Mouse (Mus musculus) telencephalon, adult 2 months (tissue): Measurements from ENCODE around the gene Arl4c.
A peak's percentile ranks its signal among the peaks of the same experiment; 100 is the strongest.

Experiments
- DNase-seq: peaks from one replicate; pipeline ENCODE4 v3.0.0-alpha.2; 2011; ENCODE audit warnings: low read depth, low spot score

The Arl4c gene

DNA sequence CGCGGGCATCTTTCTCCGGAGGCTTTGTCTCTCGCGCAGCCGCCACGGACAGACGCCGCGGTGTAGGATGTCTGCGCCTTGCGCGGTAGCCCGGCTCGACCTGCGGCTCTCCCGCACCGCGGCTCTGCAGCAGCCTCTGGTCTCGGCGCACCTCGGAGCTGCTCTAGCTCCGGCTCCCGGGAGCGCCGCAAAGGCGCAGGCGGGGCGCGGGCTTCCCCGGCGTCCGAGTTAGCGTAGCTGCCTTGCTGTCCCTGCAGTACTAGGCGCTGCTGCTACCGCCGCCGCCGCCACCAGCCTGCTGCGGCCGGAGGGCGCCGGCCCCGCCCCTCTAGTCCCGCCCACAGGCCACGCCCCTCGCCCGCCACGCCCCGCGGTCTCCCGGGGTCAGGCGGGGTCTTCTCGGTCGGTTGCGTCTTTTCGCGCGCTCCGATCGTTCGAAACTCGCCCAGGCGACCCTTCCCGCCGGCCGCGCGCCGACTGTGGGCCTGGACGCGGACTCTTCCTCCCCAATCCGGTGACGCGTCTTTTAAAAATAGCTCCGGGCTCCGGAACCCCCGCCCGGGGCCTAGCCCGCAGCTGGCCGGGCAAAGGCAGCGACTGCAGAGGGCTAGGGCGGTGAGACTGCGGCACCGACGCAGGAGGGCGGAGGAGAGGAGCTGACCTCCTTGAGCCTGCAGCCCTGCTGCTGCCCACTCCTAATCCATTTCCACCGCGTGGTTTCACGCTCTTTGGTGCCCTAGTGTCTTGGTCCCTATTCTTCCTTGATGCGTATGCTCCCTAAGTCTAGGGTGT is at the start of gene Arl4c:
Gene Arl4c, minus strand, starts transcription at position 352 of the 792 bp plus-strand sequence.
- no peak for DNase-seq

DNA sequence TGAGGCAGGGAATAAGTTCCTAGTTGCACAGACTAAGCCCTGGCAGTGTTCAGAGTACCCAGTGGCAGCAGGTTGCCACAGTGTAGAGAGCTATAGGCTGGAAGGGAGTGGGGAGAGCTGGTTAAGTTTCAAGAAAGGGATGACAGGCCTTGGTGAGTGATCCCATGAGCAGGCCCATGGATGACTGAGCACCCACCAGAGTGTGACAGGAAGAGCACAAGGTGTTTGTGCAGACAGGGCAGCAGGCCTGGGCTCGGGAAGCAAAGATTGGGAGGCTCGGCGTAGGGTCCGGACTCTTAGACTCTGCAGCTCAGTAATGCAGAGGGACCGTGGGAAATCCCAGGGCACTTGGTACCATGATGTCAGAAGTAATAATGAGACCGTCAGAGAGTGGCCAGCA is 49.3 kb upstream of the Arl4c start:
- DNase-seq: no peak

DNA sequence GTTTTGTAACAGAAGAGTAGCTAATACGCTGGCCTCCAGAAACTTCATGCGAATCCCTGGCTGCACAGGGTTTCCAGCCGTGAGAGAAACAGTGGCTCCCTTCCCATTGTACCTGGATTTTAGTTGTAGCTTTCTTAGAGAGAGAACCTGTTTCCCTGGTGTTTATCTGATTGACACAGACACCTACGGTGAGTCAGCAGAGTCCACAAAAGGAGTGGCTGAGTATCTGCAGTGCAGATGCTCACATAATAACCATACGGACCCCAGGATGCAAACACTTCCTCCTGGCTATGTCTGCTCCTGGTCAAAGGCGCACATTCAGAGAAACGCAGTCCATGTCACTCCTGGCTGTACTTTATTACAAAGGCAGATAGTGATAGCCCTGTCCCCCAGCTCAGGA is 48.6 kb upstream of the Arl4c start:
- no peak for DNase-seq

GRCm38 (mm10) chr1:88750126-88750525 is 48.1 kb upstream of the Arl4c start:
- DNase-seq: no peak

GRCm38 (mm10) chr1:88749106-88749505 is 47.1 kb upstream of the Arl4c start:
- DNase-seq: no peak

GRCm38 (mm10) chr1:88745256-88745655 is 43.2 kb upstream of the Arl4c start:
- peak; percentile 75 for DNase-seq

- DNase-seq: no peak
Measured at GRCm38 (mm10) chr1:88744261-88744660, 42.2 kb upstream of the Arl4c start.

GRCm38 (mm10) chr1:88742372-88742771 is 40.4 kb upstream of the Arl4c start:
- no peak for DNase-seq

DNA sequence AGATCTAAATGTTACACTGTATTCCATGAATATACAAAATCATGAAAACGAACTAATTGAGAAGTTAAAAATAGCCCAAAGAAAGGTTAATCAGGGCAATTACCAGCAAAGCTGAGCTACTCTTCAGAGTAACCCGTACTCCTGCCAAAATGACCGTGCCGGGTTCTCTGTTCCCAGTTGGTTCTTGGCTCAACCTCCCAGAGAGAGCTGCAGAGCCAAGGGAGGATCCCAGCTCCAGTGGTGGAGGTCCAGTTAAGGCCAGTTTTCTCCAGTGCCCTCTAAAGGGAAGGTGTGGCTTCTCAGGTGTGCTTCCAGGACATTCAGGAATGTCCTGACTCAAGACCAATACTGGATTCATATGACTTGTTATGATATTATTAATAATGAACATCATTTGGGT is 37.5 kb upstream of the Arl4c start:
- DNase-seq: no peak

- no peak for DNase-seq
Measured at GRCm38 (mm10) chr1:88738931-88739330, 36.9 kb upstream of the Arl4c start.

DNA sequence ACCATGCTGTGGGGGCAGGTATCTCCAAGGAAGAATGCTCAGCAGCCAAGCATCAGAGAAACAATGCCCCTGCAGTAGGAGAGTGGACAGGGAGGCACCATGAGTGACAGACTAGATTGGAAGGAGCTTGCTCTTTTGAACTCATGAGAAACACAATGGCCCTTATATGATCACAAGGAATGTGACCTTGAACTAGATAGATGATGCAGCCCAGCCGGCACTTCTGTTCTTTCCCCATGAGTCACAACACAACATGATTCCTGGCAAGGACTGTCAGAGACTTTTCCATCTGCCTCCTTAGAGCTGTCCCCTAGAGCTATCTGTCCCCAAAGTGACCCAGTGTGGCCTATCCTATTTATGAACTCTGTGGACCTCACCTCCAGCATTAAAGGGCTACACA is 27.5 kb upstream of the Arl4c start:
- DNase-seq: no peak

GRCm38 (mm10) chr1:88727369-88727768 is 25.3 kb upstream of the Arl4c start:
- DNase-seq: no peak

GRCm38 (mm10) chr1:88725716-88726115 is 23.7 kb upstream of the Arl4c start:
- no peak for DNase-seq

DNA sequence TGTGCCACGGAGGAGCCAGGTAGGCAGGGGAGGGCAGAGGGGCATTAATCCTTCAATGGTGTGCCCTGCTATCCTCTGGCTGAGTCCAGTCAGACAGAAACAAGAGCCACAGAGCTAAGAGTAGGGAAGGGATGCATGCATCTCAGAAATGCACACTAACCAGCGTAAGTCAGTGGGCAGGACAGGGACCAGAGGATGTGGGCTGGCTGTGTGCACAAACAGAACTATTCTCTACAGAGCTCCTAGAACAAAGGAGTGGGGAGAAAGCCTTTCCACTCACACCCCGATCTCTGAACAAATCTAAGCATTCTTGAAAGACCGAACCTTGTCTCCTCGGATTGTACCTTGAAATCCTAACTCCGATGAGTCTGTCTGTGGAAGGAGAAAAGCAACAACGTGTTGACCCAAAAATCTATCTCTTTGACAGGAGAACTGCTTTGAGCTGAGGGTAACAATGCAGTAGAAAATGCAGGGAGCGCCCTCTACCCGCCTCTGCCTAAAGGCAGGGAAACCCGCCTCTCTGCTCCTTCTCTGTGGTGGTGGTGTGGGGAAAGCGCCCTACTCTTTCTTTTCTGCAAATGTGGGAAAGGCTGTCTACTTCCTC is 18.7 kb upstream of the Arl4c start:
- DNase-seq: no peak

- peak; percentile 80 for DNase-seq
Measured at GRCm38 (mm10) chr1:88718563-88718962, 16.5 kb upstream of the Arl4c start.

DNA sequence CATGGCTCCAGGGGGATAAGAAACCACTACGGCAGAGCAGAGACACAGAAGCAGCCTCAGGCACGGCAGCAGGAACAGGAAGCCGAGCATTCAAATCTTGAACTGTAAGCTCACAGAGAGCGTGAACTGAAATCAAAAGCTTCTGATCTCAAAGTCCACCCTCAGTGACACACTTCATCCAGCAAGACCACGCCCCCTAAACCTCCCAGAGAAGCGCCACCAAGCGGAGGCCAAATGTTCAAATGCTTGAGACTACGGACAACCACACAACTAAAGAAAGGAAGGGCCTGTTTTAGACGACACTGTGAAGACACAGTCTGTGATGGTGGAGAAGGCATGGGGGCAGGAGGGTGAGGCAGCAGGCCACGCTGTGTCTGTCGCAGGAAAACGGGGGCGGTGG is 15.7 kb upstream of the Arl4c start:
- no peak for DNase-seq

DNA sequence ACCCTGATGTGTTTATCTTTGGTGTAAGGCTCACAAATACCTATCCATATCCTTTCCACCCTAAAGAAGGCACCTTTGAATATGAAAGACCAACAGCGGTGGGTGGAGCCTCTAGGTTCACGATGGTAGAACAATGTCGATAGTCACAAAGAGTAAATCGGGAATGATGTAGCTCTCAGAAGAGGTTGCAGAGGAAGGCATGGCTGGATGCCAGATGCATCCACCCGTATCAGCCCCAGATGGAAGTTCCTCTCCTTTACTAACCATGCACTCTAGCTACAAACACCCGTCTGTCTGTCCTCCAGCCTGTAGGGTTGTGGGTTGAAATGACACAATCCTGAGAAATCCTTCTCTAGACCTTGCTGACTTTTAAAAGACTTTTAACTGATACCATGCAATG is 10.0 kb upstream of the Arl4c start:
- no peak for DNase-seq

GRCm38 (mm10) chr1:88708646-88709305 is 6.8 kb upstream of the Arl4c start:
- DNase-seq: no peak

- DNase-seq: no peak
Measured at GRCm38 (mm10) chr1:88708191-88708590, 6.2 kb upstream of the Arl4c start.

- DNase-seq: no peak
Measured at GRCm38 (mm10) chr1:88707536-88707935, 5.5 kb upstream of the Arl4c start.

- peak; percentile 92 for DNase-seq
Measured at GRCm38 (mm10) chr1:88705799-88706198, 3.8 kb upstream of the Arl4c start.

DNA sequence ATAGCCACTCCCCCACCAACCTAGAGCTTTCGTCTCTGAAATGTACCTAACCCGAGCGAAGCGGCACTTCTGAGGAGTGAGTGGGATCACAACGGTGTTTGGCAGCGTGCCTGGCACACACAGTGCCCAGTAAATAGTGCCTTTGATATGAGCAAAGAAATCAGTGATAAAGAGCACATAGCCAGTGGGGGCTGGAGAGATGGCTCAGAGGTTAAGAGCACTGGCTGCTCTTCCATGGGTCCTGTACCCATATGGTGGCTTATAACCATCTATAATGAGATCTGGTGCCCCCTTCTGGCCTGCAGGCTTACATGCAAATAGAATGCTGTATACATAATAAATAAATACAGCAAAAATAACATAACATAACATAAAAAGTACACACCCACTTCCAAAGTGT is 3.0 kb upstream of the Arl4c start:
- no peak for DNase-seq
